Mouse (Mus musculus) E14TG2a.4 (cell line): Measurements from ENCODE around the gene Olfr1261.

ENCODE experiments used
- CTCF ChIP-seq: conservative IDR thresholded peaks from 2 replicates; pipeline ENCODE4 v1.5.1; 2014; ENCODE audit warnings: low read length
- POU5F1 ChIP-seq: IDR thresholded peaks from 2 replicates; pipeline ENCODE4 v1.6.1; 2014; ENCODE audit warnings: low read length, borderline replicate concordance

GRCm38 (mm10) chr2:90035037-90035436 is 44.0 kb downstream of the Olfr1261 start, which contains the start of gene Olfr1265:
- TF ChIP-seq CTCF (no peak), POU5F1 (no peak)
